Mouse (Mus musculus) embryonic fibroblast, embryonic 13.5 days (primary cell): Measurements from ENCODE around the gene Slc27a4. TPM values are rescaled to one million over a fixed set of nuclear protein-coding genes. Genes with fewer than 3 reads are reported as not detected.

Experiments used
- H3K27ac ChIP-seq: 2 replicates; pipeline ENCODE4 v1.5.1; 2012; ENCODE audit warnings: low read length, control low read depth, inconsistent platforms; ENCODE audit not compliant: insufficient read depth
- H3K4me1 ChIP-seq: 2 replicates; pipeline ENCODE4 v1.6.1; 2011; ENCODE audit warnings: low read length; ENCODE audit not compliant: control insufficient read depth, insufficient read depth
- H3K4me3 ChIP-seq: 2 replicates; pipeline ENCODE4 v1.5.1; 2011; ENCODE audit warnings: mild to moderate bottlenecking, control low read depth, low read length; ENCODE audit not compliant: insufficient read depth
- CTCF ChIP-seq: IDR thresholded peaks from 2 replicates; pipeline ENCODE4 v1.5.1; 2011; ENCODE audit warnings: mild to moderate bottlenecking, control low read depth, low read length, moderate library complexity, borderline replicate concordance; ENCODE audit not compliant: insufficient read depth
- POLR2A ChIP-seq: IDR thresholded peaks from 2 replicates; pipeline ENCODE4 v1.6.1; 2011; ENCODE audit warnings: low read depth, mild to moderate bottlenecking, control low read depth, low read length, moderate library complexity
- polyA plus RNA-seq: library from polyadenylated mRNA; stranded (reverse); fragments of >200 nt; gene quantifications from 2 replicates; pipeline ENCODE4 v1.2.4, GENCODE M21; 2011; ENCODE audit warnings: low read depth; ENCODE audit not compliant: missing spikeins, insufficient read length

The Slc27a4 gene
- polyA plus RNA-seq, 1 experiment = 22.1 TPM

- Histone ChIP-seq H3K4me1 (no peaks in the 10 kb centered on the region), H3K27ac (0 out of 2 replicates have a peak within 1 kb of the TSS, but pooled peaks have one; percentile 14), H3K4me3 (peak within 1 kb of the TSS; percentile 96)
- TF ChIP-seq CTCF = no peak
- TF ChIP-seq POLR2A = peak; percentile 81
Observed at GRCm38 (mm10) chr2:29787104-29787917, 15.1 kb upstream of the Slc27a4 start, which contains the start of gene Coq4. Gene Coq4, plus strand, starts transcription at chr2:29787493.

DNA sequence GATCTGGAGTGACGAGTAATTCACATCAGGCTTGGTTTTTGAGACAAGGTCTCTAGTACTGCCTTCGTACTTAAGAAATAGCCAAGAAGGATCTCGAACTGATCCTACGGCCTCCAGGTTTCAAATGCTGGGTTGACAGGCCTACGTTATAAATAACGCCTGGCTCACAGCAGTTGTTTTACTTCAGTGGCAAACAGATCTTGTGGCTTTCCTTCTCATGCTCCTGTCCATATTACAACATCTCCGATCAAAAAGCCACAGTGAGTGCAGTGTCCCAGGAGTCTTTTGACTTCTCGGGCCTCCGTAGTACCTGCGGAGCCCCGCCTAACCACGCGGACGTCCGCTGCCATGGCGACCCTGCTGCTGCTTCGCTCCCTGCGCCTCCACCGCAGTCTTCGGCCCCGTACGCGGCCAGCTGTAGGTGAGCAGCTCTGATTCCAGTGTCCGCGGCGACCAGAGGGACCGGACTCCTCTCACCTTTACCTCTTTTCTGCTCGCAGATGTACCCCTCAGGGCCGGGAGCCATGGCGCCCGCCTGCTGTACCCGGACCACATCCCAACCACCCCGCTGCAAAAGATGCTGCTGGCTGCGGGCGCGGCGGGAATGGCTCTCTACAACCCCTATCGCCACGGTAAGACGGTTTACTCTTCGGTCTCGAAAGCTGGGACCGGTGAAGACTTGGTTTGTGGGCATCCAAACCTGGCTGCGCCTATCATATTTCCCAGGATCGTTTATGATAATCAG, 14.3 kb upstream of the Slc27a4 start, which contains the start of gene Trub2:
Gene Trub2, minus strand, starts transcription at position 566 of the 745 bp plus-strand sequence.
- H3K27ac ChIP-seq = 0 out of 2 replicates have a peak within 1 kb of the TSS, but pooled peaks have one; percentile 14
- H3K4me1 ChIP-seq = no peaks in the 10 kb centered on the region
- H3K4me3 ChIP-seq = peak within 1 kb of the TSS; percentile 96
- no peak for TF ChIP-seq CTCF
- peak; percentile 63; the same call in 1 of the 2 replicates for TF ChIP-seq POLR2A

- Histone ChIP-seq H3K4me1 (no peaks in the 10 kb centered on the region), H3K4me3 (no peak overlapping the region), H3K27ac (no peak overlapping the region)
- TF ChIP-seq POLR2A = no peak
- no peak for TF ChIP-seq CTCF
Observed at GRCm38 (mm10) chr2:29792772-29793487, 9.5 kb upstream of the Slc27a4 start.

- Histone ChIP-seq H3K4me1 (no peaks in the 10 kb centered on the region; the same call in 1 of the 2 replicates), H3K27ac (no peak overlapping the region), H3K4me3 (peak overlapping the region; percentile 83)
Observed at GRCm38 (mm10) chr2:29802827-29803201, 380 bp downstream of the Slc27a4 start.

DNA sequence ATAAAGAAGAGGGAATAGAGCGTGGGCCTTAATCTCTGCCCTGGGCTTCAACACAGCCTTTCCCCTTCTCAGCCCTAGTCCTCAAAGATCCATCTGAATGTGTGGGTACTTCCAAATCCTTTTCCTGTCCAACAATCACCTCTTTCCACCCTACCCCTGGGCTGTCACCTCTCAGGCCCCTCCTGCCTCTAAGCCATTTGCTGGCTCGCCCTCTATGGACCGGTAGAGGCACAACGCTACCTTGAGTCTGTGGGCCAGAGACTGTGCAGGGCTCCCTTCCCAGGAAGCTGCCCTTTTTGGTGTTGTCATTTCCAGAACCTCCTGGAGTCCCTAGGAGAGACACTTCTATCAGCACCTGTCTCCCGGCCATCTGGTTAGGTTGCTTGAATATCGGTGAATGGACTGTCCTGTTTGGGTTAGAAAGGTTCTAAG, 982 bp downstream of the Slc27a4 start:
- Histone ChIP-seq H3K4me3 (peak overlapping the region; percentile 83), H3K27ac (no peak overlapping the region), H3K4me1 (no peaks in the 10 kb centered on the region; the same call in 1 of the 2 replicates)
- TF ChIP-seq POLR2A (no peak), CTCF (peak; percentile 56; the same call in 1 of the 2 replicates)

More at GRCm38 (mm10) chr2:29802827-29803201, 380 bp downstream of the Slc27a4 start:
- TF ChIP-seq POLR2A (no peak), CTCF (no peak)

DNA sequence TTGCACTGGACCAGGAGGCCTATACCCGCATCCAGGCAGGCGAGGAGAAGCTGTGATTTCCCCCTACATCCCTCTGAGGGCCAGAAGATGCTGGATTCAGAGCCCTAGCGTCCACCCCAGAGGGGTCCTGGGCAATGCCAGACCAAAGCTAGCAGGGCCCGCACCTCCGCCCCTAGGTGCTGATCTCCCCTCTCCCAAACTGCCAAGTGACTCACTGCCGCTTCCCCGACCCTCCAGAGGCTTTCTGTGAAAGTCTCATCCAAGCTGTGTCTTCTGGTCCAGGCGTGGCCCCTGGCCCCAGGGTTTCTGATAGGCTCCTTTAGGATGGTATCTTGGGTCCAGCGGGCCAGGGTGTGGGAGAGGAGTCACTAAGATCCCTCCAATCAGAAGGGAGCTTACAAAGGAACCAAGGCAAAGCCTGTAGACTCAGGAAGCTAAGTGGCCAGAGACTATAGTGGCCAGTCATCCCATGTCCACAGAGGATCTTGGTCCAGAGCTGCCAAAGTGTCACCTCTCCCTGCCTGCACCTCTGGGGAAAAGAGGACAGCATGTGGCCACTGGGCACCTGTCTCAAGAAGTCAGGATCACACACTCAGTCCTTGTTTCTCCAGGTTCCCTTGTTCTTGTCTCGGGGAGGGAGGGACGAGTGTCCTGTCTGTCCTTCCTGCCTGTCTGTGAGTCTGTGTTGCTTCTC, 13.4 kb downstream of the Slc27a4 start:
- no peak overlapping the region for H3K4me3 ChIP-seq
- H3K4me1 ChIP-seq = peaks cover 3% of the 10 kb centered on the region; the same call in 1 of the 2 replicates
- TF ChIP-seq POLR2A = no peak
- TF ChIP-seq CTCF = no peak
- H3K27ac ChIP-seq = no peak overlapping the region

DNA sequence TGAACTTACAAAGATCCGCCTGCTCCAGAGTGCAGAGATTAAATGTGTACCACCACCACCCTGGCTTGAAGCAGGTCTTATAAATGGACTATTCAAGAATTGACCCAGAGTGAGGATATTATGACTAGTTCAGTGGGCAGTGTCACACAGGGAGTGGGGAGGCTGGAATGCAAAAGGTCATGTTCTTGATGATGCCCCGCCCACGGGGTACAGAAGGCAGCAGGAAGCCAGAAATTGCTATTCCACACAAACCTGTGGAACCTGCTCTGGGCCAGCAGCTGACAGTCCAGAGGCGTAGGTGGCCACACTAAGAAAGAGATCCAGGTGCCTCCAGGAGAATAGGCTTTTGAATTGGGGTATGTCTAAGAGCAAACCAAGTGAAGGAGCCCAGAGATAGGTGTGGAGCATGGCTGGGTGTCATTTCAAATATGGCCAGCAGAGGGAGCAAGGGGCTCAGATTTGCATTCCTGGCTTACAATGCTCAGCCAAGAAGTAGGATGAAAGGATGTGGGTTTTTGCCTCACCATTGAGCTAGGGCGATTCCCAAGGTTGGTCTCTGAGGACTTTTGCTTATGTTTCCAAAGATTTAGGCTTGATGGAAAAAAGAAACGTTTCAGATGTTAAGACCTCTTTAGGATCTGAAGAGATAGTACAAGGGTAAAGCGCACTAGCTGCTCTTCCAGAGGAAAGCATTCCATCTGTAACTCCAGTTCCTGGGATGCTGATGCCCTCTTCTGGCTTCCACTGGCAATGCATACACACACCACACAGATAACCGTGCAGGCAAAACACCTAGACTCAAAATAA, 15.2 kb downstream of the Slc27a4 start:
- Histone ChIP-seq H3K4me1 (peaks cover 3% of the 10 kb centered on the region; the same call in 1 of the 2 replicates), H3K4me3 (no peak overlapping the region), H3K27ac (no peak overlapping the region)
- TF ChIP-seq CTCF (peak; percentile 67; the same call in 1 of the 2 replicates), POLR2A (no peak)

DNA sequence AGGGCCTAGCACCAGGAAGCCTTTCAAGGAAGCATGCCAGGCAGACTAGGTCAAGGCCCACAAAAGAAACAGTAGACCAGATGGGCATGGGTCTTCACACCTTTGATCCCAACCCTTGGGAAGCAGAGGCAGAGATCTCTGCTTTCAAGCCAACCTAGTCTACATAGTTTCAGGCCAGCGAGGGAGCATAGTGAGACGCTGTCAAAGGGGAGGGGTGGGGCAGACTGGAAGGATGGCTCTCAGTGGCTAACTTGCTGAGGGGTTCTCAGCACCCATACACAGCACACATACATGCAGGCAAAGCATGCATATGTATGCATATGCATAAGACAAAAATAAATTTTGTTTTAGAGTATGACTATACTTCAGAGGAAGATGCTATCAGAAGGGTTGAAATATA, 16.9 kb downstream of the Slc27a4 start:
- TF ChIP-seq POLR2A (no peak), CTCF (no peak)
- Histone ChIP-seq H3K27ac (no peak overlapping the region), H3K4me1 (peaks cover 3% of the 10 kb centered on the region; the same call in 1 of the 2 replicates), H3K4me3 (no peak overlapping the region)
